Mouse (Mus musculus) stomach, embryonic 15.5 days (tissue): ENCODE data around the gene Prpf38a. TPM values are rescaled to one million over a fixed set of nuclear protein-coding genes. Genes with fewer than 3 reads are reported as not detected.

Source experiments
- ATAC-seq: fragments of 200-750 bp; cut with Nextera tagmentation; 2 replicates; pipeline ENCODE4 v1.8.0; 2017; ENCODE audit warnings: low read depth, moderate number of reproducible peaks, moderate TSS enrichment; ENCODE audit not compliant: insufficient read depth, low FRiP score
- H3K27ac ChIP-seq: fragments of 300-500 bp; sonication (generic); 2 replicates; pipeline ENCODE4 v1.5.1; 2015; ENCODE audit warnings: mild to moderate bottlenecking, inconsistent platforms
- H3K27me3 ChIP-seq: fragments of 300-500 bp; sonication (generic); replicated peaks from 2 replicates; pipeline ENCODE4 v1.6.1; 2015; ENCODE audit warnings: inconsistent platforms
- H3K36me3 ChIP-seq: fragments of 300-500 bp; sonication (generic); 2 replicates; pipeline ENCODE4 v1.6.1; 2015; ENCODE audit warnings: inconsistent platforms
- H3K4me1 ChIP-seq: fragments of 300-500 bp; sonication (generic); 2 replicates; pipeline ENCODE4 v1.6.1; 2015; ENCODE audit warnings: inconsistent platforms
- H3K4me2 ChIP-seq: fragments of 300-500 bp; sonication (generic); 2 replicates; pipeline ENCODE4 v1.6.1; 2015; ENCODE audit warnings: mild to moderate bottlenecking, inconsistent platforms
- H3K4me3 ChIP-seq: fragments of 300-500 bp; sonication (generic); replicated peaks from 2 replicates; pipeline ENCODE4 v1.5.1; 2015; ENCODE audit warnings: inconsistent platforms
- H3K9ac ChIP-seq: fragments of 300-500 bp; sonication (generic); 2 replicates; pipeline ENCODE4 v1.6.1; 2015; ENCODE audit warnings: inconsistent platforms
- H3K9me3 ChIP-seq: fragments of 300-500 bp; sonication (generic); 2 replicates; pipeline ENCODE4 v1.6.1; 2016; ENCODE audit warnings: inconsistent platforms
- WGBS: fragments of 180-500 bp; shearing (Covaris S2); methylation state at CpG from one replicate; pipeline ENCODE4 v1.1.7; 2015; 5-methylcytosine and 5-hydroxymethylcytosine counted together
- polyA plus RNA-seq: library from polyadenylated mRNA; unstranded; fragments of >200 nt; fragmentation: Nextera tagmentation; extraction: Ambion mirVana; gene quantifications from 2 replicates; pipeline ENCODE4 v1.2.1, GENCODE M21; 2015

The Prpf38a gene
- polyA plus RNA-seq, 1 experiment from 2014 or later, result 79.0 TPM

- ATAC-seq, result no peak
- Histone ChIP-seq H3K27me3 (no peaks in the 10 kb centered on the region), H3K4me1 (no peaks in the 10 kb centered on the region), H3K9me3 (no peaks in the 10 kb centered on the region), H3K9ac (no peak overlapping the region), H3K4me2 (no peak overlapping the region), H3K36me3 (0 out of 2 replicates have a peak, but pooled peaks cover 8% of the 10 kb centered on the region), H3K4me3 (no peak overlapping the region), H3K27ac (no peak overlapping the region)
- WGBS, result 89% methylated on average over 1 of the region's 1 CpGs
Measured at GRCm38 (mm10) chr4:108595785-108596184, 16.6 kb upstream of the Prpf38a start.

GRCm38 (mm10) chr4:108593376-108593775 is 14.2 kb upstream of the Prpf38a start:
- H3K27me3 ChIP-seq, result no peaks in the 10 kb centered on the region
- H3K9ac ChIP-seq, result no peak overlapping the region
- WGBS, result 88% methylated on average over 2 of the region's 2 CpGs
- H3K9me3 ChIP-seq, result no peaks in the 10 kb centered on the region
- H3K4me3 ChIP-seq, result no peak overlapping the region
- no peak for ATAC-seq
- H3K27ac ChIP-seq, result no peak overlapping the region
- H3K4me2 ChIP-seq, result no peak overlapping the region
- H3K4me1 ChIP-seq, result no peaks in the 10 kb centered on the region
- no peaks in the 10 kb centered on the region for H3K36me3 ChIP-seq

DNA sequence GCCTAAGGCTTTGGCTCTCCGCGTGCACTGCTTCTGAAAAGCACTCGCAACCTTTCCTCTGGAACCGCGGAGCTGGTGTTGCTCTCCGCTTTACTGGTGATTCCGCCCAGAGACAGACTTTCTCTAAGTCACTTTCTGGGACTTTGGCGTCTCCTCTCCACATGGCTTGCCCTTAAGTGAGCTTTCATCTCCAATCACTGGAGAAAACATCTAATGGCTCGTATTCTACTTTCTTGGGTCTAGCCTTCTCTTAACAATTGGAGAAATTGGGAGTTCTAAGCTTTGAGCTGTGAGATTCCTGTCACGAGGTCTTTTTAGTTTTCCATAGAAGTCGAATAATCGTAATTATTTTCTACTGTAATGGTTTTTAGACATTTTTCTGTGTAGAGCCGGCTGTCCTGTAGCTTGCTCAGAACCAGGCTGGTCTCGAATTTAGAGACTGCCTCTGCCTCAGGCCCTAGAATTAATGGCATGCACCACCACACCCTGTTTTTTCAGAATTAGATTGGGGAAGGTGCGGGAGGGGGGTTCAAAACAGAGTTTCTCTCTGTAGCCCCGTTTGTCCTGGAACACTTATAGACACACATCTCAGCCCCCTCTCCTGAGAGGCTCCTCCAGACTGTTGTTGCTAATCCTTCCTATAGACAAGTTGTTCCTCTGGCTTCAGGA is 741 bp upstream of the Prpf38a start:
- Histone ChIP-seq H3K9ac (peak overlapping the region; percentile 52), H3K27me3 (no peaks in the 10 kb centered on the region), H3K4me3 (peak overlapping the region; percentile 92), H3K4me1 (peaks cover 10% of the 10 kb centered on the region; the same call in 1 of the 2 replicates), H3K36me3 (peaks cover 8% of the 10 kb centered on the region; the same call in 1 of the 2 replicates), H3K27ac (peak overlapping the region; percentile 83), H3K4me2 (peak overlapping the region; percentile 80), H3K9me3 (no peaks in the 10 kb centered on the region)
- no peak for ATAC-seq
- WGBS, result under 1% methylated on average over 16 of the region's 16 CpGs

GRCm38 (mm10) chr4:108572644-108573043 is 6.5 kb downstream of the Prpf38a start:
- 89% methylated on average over 3 of the region's 3 CpGs for WGBS
- no peak overlapping the region for H3K4me2 ChIP-seq
- no peak overlapping the region for H3K27ac ChIP-seq
- H3K9me3 ChIP-seq, result no peaks in the 10 kb centered on the region
- no peak overlapping the region for H3K4me3 ChIP-seq
- ATAC-seq, result no peak
- no peak overlapping the region for H3K9ac ChIP-seq
- H3K4me1 ChIP-seq, result no peaks in the 10 kb centered on the region
- H3K36me3 ChIP-seq, result peaks cover 31% of the 10 kb centered on the region
- no peaks in the 10 kb centered on the region for H3K27me3 ChIP-seq

DNA sequence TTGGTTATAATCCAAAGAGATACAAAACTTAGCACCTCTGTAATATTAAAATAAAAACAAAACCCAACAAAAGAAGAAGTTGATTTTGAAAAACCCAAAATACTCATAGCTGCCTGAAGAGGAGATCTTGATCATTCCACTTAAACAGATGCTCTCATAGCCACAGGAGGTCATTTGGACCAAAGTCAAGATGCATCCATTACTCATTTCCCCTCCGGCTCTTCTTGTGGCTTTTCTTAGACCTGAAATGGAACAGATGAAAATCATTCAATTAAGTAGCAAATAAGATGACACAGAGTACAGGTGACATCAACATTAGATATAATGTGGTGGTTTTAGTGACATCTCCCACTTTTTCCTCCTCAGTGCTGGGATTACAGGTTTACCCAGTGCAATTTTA is 14.1 kb downstream of the Prpf38a start:
- Histone ChIP-seq H3K9me3 (no peaks in the 10 kb centered on the region), H3K4me3 (no peak overlapping the region), H3K27me3 (no peaks in the 10 kb centered on the region), H3K4me1 (no peaks in the 10 kb centered on the region), H3K4me2 (no peak overlapping the region), H3K36me3 (peaks cover 28% of the 10 kb centered on the region), H3K27ac (no peak overlapping the region), H3K9ac (no peak overlapping the region)
- no peak for ATAC-seq
- WGBS, result 64% methylated on average over 1 of the region's 1 CpGs

- H3K4me2 ChIP-seq, result no peak overlapping the region
- no peaks in the 10 kb centered on the region for H3K4me1 ChIP-seq
- WGBS, result 82% methylated on average over 2 of the region's 2 CpGs
- no peaks in the 10 kb centered on the region for H3K27me3 ChIP-seq
- no peak for ATAC-seq
- no peak overlapping the region for H3K27ac ChIP-seq
- no peak overlapping the region for H3K4me3 ChIP-seq
- no peaks in the 10 kb centered on the region for H3K9me3 ChIP-seq
- H3K9ac ChIP-seq, result no peak overlapping the region
- peaks cover 3% of the 10 kb centered on the region for H3K36me3 ChIP-seq
Measured at GRCm38 (mm10) chr4:108539701-108540100, 39.4 kb downstream of the Prpf38a start.

Other genes with a start within 250 kb of the Prpf38a start
- gene Shisal2a, start 196.0 kb downstream of the Prpf38a start, polyA plus RNA-seq, result 2.3 and 2.6 TPM in 2 replicates
- gene Gpx7, start 172.4 kb downstream of the Prpf38a start, polyA plus RNA-seq, result 53.9 and 54.6 TPM in 2 replicates
- gene Tut4, start 119.9 kb downstream of the Prpf38a start, polyA plus RNA-seq, result 58.2 and 63.5 TPM in 2 replicates
- gene Orc1, start 87 bp upstream of the Prpf38a start, polyA plus RNA-seq, result 9.7 and 10.2 TPM in 2 replicates
- 26.6 and 32.5 TPM in 2 replicates for gene Cc2d1b, start 40.6 kb upstream of the Prpf38a start, polyA plus RNA-seq
- gene 3110021N24Rik, start 140.3 kb upstream of the Prpf38a start, polyA plus RNA-seq, result 1.5 and 2.0 TPM in 2 replicates
- gene Zfyve9, start 201.5 kb upstream of the Prpf38a start, polyA plus RNA-seq, result 4.2 and 4.6 TPM in 2 replicates